Mouse (Mus musculus) midbrain, embryonic 11.5 days (tissue): ENCODE measurements around the gene Fcrl6. TPM values are rescaled to one million over a fixed set of nuclear protein-coding genes. Genes with fewer than 3 reads are reported as not detected.

Experiments used
- ATAC-seq: fragments of 200-750 bp; cut with Nextera tagmentation; 2 replicates; pipeline ENCODE4 v1.8.0; 2017; ENCODE audit warnings: moderate TSS enrichment, moderate library complexity; ENCODE audit not compliant: low FRiP score
- DNase-seq: peaks from one replicate; pipeline ENCODE4 v3.0.0; 2015; ENCODE audit warnings: low spot score; ENCODE audit errors: missing footprints
- H3K27ac ChIP-seq: fragments of 300-500 bp; sonication (generic); 2 replicates; pipeline ENCODE4 v1.5.1; 2014; ENCODE audit warnings: low read depth, low read length
- H3K27me3 ChIP-seq: fragments of 300-500 bp; sonication (generic); 2 replicates; pipeline ENCODE4 v1.6.1; 2014; ENCODE audit warnings: mild to moderate bottlenecking, low read length, moderate library complexity, mixed read lengths; ENCODE audit not compliant: control insufficient read depth, insufficient read depth
- H3K36me3 ChIP-seq: fragments of 300-500 bp; sonication (generic); 2 replicates; pipeline ENCODE4 v1.6.1; 2014; ENCODE audit warnings: mild to moderate bottlenecking, low read length, moderate library complexity, mixed read lengths; ENCODE audit not compliant: control insufficient read depth, insufficient read depth
- H3K4me1 ChIP-seq: fragments of 300-500 bp; sonication (generic); 2 replicates; pipeline ENCODE4 v1.6.1; 2014; ENCODE audit warnings: low read length; ENCODE audit not compliant: control insufficient read depth, insufficient read depth
- H3K4me2 ChIP-seq: fragments of 300-500 bp; sonication (generic); 2 replicates; pipeline ENCODE4 v1.6.1; 2014; ENCODE audit warnings: mild to moderate bottlenecking, moderate library complexity
- H3K4me3 ChIP-seq: fragments of 300-500 bp; sonication (generic); 2 replicates; pipeline ENCODE4 v1.5.1; 2014; ENCODE audit warnings: low read depth, low read length
- H3K9ac ChIP-seq: fragments of 300-500 bp; sonication (generic); 2 replicates; pipeline ENCODE4 v1.6.1; 2014; ENCODE audit warnings: low read length
- H3K9me3 ChIP-seq: fragments of 300-500 bp; sonication (generic); 2 replicates; pipeline ENCODE4 v1.6.1; 2016; ENCODE audit warnings: low read length; ENCODE audit not compliant: control insufficient read depth
- WGBS: fragments of 180-500 bp; shearing (Covaris S2); extraction: QIAGEN DNeasy Blood & Tissue Kit; methylation state at CpG from one replicate; pipeline ENCODE4 v1.1.7; 2014; 5-methylcytosine and 5-hydroxymethylcytosine counted together
- polyA plus RNA-seq: library from polyadenylated mRNA; unstranded; fragments of >200 nt; fragmentation: Nextera tagmentation; extraction: Ambion mirVana; gene quantifications from 2 replicates; pipeline ENCODE4 v1.2.1, GENCODE M21; 2014

Gene Fcrl6
- polyA plus RNA-seq, 1 experiment from 2014 or later, result 0.20 TPM

GRCm38 (mm10) chr1:172617365-172618076 lies 15.2 kb upstream of the Fcrl6 start:
- no peaks in the 10 kb centered on the region for H3K36me3 ChIP-seq
- no peak overlapping the region for H3K9ac ChIP-seq
- no peak overlapping the region for H3K27ac ChIP-seq
- 39% methylated on average over 14 of the region's 14 CpGs for WGBS
- DNase-seq (peak; percentile 87), ATAC-seq (peak; percentile 28)
- no peaks in the 10 kb centered on the region for H3K27me3 ChIP-seq
- H3K4me3 ChIP-seq, result peak overlapping the region; percentile 21; the same call in 1 of the 2 replicates
- no peaks in the 10 kb centered on the region for H3K9me3 ChIP-seq
- H3K4me1 ChIP-seq, result peaks cover 8% of the 10 kb centered on the region
- H3K4me2 ChIP-seq, result peak overlapping the region; percentile 54

GRCm38 (mm10) chr1:172616537-172617300 lies 14.4 kb upstream of the Fcrl6 start:
- WGBS, result 16% methylated on average over 22 of the region's 22 CpGs
- Histone ChIP-seq H3K4me2 (peak overlapping the region; percentile 54), H3K4me1 (peaks cover 8% of the 10 kb centered on the region), H3K9me3 (no peaks in the 10 kb centered on the region), H3K9ac (peak overlapping the region; percentile 54), H3K27me3 (no peaks in the 10 kb centered on the region), H3K4me3 (peak overlapping the region; percentile 21), H3K27ac (no peak overlapping the region), H3K36me3 (no peaks in the 10 kb centered on the region)
- DNase-seq (peak; percentile 92), ATAC-seq (peak; percentile 78)

GRCm38 (mm10) chr1:172615412-172615811 lies 13.1 kb upstream of the Fcrl6 start:
- Histone ChIP-seq H3K4me2 (no peak overlapping the region), H3K4me3 (no peak overlapping the region), H3K36me3 (no peaks in the 10 kb centered on the region), H3K27ac (no peak overlapping the region), H3K4me1 (peaks cover 8% of the 10 kb centered on the region), H3K27me3 (no peaks in the 10 kb centered on the region), H3K9ac (no peak overlapping the region), H3K9me3 (no peaks in the 10 kb centered on the region)
- 82% methylated on average over 4 of the region's 4 CpGs for WGBS
- DNase-seq (no peak), ATAC-seq (no peak)

GRCm38 (mm10) chr1:172614654-172615053 lies 12.3 kb upstream of the Fcrl6 start:
- H3K4me1 ChIP-seq, result peaks cover 8% of the 10 kb centered on the region
- no peak overlapping the region for H3K4me2 ChIP-seq
- no peaks in the 10 kb centered on the region for H3K9me3 ChIP-seq
- no peak overlapping the region for H3K4me3 ChIP-seq
- peak; percentile 45 for DNase-seq
- H3K36me3 ChIP-seq, result no peaks in the 10 kb centered on the region
- no peaks in the 10 kb centered on the region for H3K27me3 ChIP-seq
- no peak overlapping the region for H3K27ac ChIP-seq
- H3K9ac ChIP-seq, result no peak overlapping the region
- no peak for ATAC-seq
- 86% methylated on average over 10 of the region's 10 CpGs for WGBS

- no peaks in the 10 kb centered on the region for H3K27me3 ChIP-seq
- H3K4me1 ChIP-seq, result peaks cover 8% of the 10 kb centered on the region
- H3K36me3 ChIP-seq, result no peaks in the 10 kb centered on the region
- no peak overlapping the region for H3K27ac ChIP-seq
- DNase-seq, result peak; percentile 49
- no peaks in the 10 kb centered on the region for H3K9me3 ChIP-seq
- H3K9ac ChIP-seq, result no peak overlapping the region
- H3K4me2 ChIP-seq, result no peak overlapping the region
- no peak for ATAC-seq
- H3K4me3 ChIP-seq, result no peak overlapping the region
- 31% methylated on average over 1 of the region's 1 CpGs for WGBS
Observed at GRCm38 (mm10) chr1:172612745-172613144, 10.4 kb upstream of the Fcrl6 start.

GRCm38 (mm10) chr1:172611304-172611703 lies 9.0 kb upstream of the Fcrl6 start:
- no peaks in the 10 kb centered on the region for H3K27me3 ChIP-seq
- DNase-seq, result peak; percentile 69
- 89% methylated on average over 10 of the region's 10 CpGs for WGBS
- no peak overlapping the region for H3K4me3 ChIP-seq
- no peak overlapping the region for H3K27ac ChIP-seq
- no peaks in the 10 kb centered on the region; the same call in 1 of the 2 replicates for H3K4me1 ChIP-seq
- no peaks in the 10 kb centered on the region for H3K9me3 ChIP-seq
- H3K4me2 ChIP-seq, result no peak overlapping the region
- H3K9ac ChIP-seq, result no peak overlapping the region
- ATAC-seq, result no peak
- no peaks in the 10 kb centered on the region for H3K36me3 ChIP-seq

GRCm38 (mm10) chr1:172594495-172594894 lies 7.9 kb downstream of the Fcrl6 start:
- Histone ChIP-seq H3K4me1 (no peaks in the 10 kb centered on the region), H3K36me3 (no peaks in the 10 kb centered on the region), H3K9ac (no peak overlapping the region), H3K27me3 (no peaks in the 10 kb centered on the region), H3K4me3 (no peak overlapping the region), H3K9me3 (no peaks in the 10 kb centered on the region), H3K4me2 (no peak overlapping the region), H3K27ac (no peak overlapping the region)
- ATAC-seq (peak; percentile 62), DNase-seq (peak; percentile 93)

- Histone ChIP-seq H3K9ac (no peak overlapping the region), H3K27ac (no peak overlapping the region), H3K9me3 (no peaks in the 10 kb centered on the region), H3K36me3 (no peaks in the 10 kb centered on the region), H3K27me3 (no peaks in the 10 kb centered on the region), H3K4me1 (no peaks in the 10 kb centered on the region), H3K4me3 (no peak overlapping the region), H3K4me2 (no peak overlapping the region)
- DNase-seq (no peak), ATAC-seq (no peak)
- WGBS, result 88% methylated on average over 2 of the region's 2 CpGs
Observed at GRCm38 (mm10) chr1:172593956-172594355, 8.4 kb downstream of the Fcrl6 start.

GRCm38 (mm10) chr1:172593321-172593720 lies 9.0 kb downstream of the Fcrl6 start:
- Histone ChIP-seq H3K9ac (no peak overlapping the region), H3K4me3 (no peak overlapping the region), H3K36me3 (no peaks in the 10 kb centered on the region), H3K27me3 (no peaks in the 10 kb centered on the region), H3K27ac (no peak overlapping the region), H3K4me1 (no peaks in the 10 kb centered on the region), H3K9me3 (no peaks in the 10 kb centered on the region), H3K4me2 (no peak overlapping the region)
- WGBS, result 71% methylated on average over 3 of the region's 3 CpGs
- no peak for DNase-seq
- ATAC-seq, result no peak
